Mouse (Mus musculus) testis, adult 2 months (tissue): ENCODE data around the gene Sstr5.

ENCODE experiments used
- CTCF ChIP-seq: fragments of 200-500 bp; IDR thresholded peaks from 2 replicates; pipeline ENCODE4 v1.5.1; 2012; ENCODE audit warnings: low read depth, mild to moderate bottlenecking, inconsistent platforms, low read length, moderate library complexity; ENCODE audit not compliant: control insufficient read depth, insufficient read depth, insufficient replicate concordance
- POLR2A ChIP-seq: fragments of 200-500 bp; IDR thresholded peaks from 2 replicates; pipeline ENCODE4 v1.6.1; 2012; ENCODE audit warnings: low read depth, mild to moderate bottlenecking, inconsistent platforms, low read length, moderate library complexity; ENCODE audit not compliant: control insufficient read depth

GRCm38 (mm10) chr17:25540731-25541130 is 43.6 kb upstream of the Sstr5 start:
- TF ChIP-seq CTCF (no peak), POLR2A (no peak)
